Mouse (Mus musculus): ENCODE measurements at regions not wholly inside any gene's neighbourhood (a gene's known extent, or its start where the extent isn't known, plus 50 kb on each side); places are given as distances from the start of the nearest gene placed in this dataset.

GRCm38 (mm10) chr5:18916688-18917285 is 310.0 kb upstream of the Magi2 start:
- peak; percentile 86 for DNase-seq (ENCODE audit: low read depth, low spot score)

DNA sequence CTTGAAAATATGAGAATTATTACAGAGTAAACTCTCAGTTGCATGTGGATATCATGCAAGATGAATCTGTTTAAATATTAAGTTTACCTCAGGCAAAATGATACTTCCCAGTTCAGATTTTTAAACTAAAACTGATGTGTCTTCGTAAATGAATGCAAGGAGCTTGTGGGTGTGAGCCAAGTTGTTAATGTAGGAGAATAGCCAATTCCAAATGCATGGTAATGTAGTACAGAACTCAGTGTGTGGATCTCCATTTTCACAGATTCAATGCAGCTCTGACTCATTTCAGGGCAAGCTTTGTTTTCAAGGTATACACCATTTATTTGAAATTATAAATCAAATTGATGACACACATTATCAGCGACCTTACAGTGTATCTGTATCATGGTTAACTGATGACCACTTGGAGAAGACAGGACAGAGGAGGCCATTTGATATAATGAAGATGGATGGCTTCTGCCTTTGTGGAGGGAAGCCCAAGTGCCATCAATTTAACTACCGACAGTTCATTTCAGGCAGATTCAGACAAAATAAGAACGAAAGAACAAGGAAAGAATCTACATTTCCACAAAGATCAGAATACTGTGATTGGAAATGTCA is 272.9 kb upstream of the Magi2 start:
- DNase-seq (ENCODE audit: low read depth, low spot score), result no peak

Measured in ZHBTc4 (cell line).